8 mouse cellular contexts compared by ENCODE assay signal in genomic region chr12:80681340-80681739, GRCm38 (mm10). TPM values are rescaled to one million over a fixed set of nuclear protein-coding genes. Genes with fewer than 3 reads are reported as not detected.
A peak's percentile ranks its signal among the peaks of the same experiment; 100 is the strongest.
DNase-seq lines count a peak whose midpoint lies in the region; TF ChIP-seq lines count a peak whose summit lies in the region.

No protein-coding gene starts in this region.

- no peak for DNase-seq in gastrocnemius, adult 2 months
- no peak for DNase-seq in gastrocnemius, adult 18-20 months (ENCODE audit: low spot score)
- DNase-seq in testis, postnatal 10 days (ENCODE audit: low spot score) = no peak
- peak; percentile 57 to 60 for DNase-seq in cerebellum, postnatal 14 days
- peak; percentile 25 for DNase-seq in layer of hippocampus, adult 9-11 months
- peak; percentile 59 for DNase-seq in retina, postnatal 1 day
- DNase-seq in gastrocnemius, adult 8-10 months (ENCODE audit: low spot score in 2 of 2) = no peak

- no peak overlapping the region for H3K4me3 ChIP-seq in gastrocnemius, adult 2 months
- no peak overlapping the region for H3K4me3 ChIP-seq in testis, adult 2 months (ENCODE audit: control insufficient read depth, low read depth, low read length)

- H3K4me1 ChIP-seq in testis, adult 2 months (ENCODE audit: control insufficient read depth, insufficient read depth, low read length) = no peaks in the 10 kb centered on the region

- H3K27ac ChIP-seq in gastrocnemius, adult 2 months = 0 out of 2 replicates have a peak overlapping the region, but pooled peaks have one; percentile 46
- H3K27ac ChIP-seq in testis, adult 2 months (ENCODE audit: control insufficient read depth, insufficient read depth, low read depth, low read length) = no peak overlapping the region

- H3K27me3 ChIP-seq in testis, adult 2 months (ENCODE audit: control insufficient read depth, insufficient read depth, low read length) = no peaks in the 10 kb centered on the region

- peak; percentile 62 for TF ChIP-seq CTCF in gastrocnemius, adult 2 months (IDR thresholded peaks at IDR 0.05)
- TF ChIP-seq CTCF in testis, adult 2 months (IDR thresholded peaks at IDR 0.05; ENCODE audit: control insufficient read depth, insufficient read depth, insufficient replicate concordance, low read depth, low read length) = peak; percentile 32; the same call in 1 of the 2 replicates

- no peak for TF ChIP-seq POLR2A in testis, adult 2 months (IDR thresholded peaks at IDR 0.05; ENCODE audit: control insufficient read depth, low read depth, low read length)

- peaks cover 1% of the 10 kb centered on the region; the same call in 1 of the 2 replicates for H3K36me3 ChIP-seq in testis, adult 2 months (ENCODE audit: control insufficient read depth, insufficient read depth, low read length)

- intact Hi-C loops in gastrocnemius, adult 2 months (cut with DNase I) = no loop called here

RNA-seq across cellular contexts. Expression of gene Plekhd1, which starts 11.1 kb away (rescaled TPM):
- under 1 TPM; 0.17 to 0.41 TPM for total RNA-seq in gastrocnemius, adult 2 months (2021)
- under 1 TPM; 0.46 to 0.66 TPM for total RNA-seq in gastrocnemius, adult 18-20 months (2021)
- polyA plus RNA-seq in testis, adult 2 months (2012; rRNA removed) = 6.9 and 7.6 TPM in 2 replicates
- total RNA-seq in gastrocnemius, adult 8-10 months (2022) = 1 to 10 TPM in 1 of 4 experiments, under 1 TPM in 2, not detected in 1; 0.27 to 1.0 (median 0.65) TPM

RNA-seq across cellular contexts. Expression of gene Erh, which starts 37.2 kb away (rescaled TPM):
- 10 to 100 TPM; 14.4 to 17.7 TPM for total RNA-seq in gastrocnemius, adult 2 months (2021)
- total RNA-seq in gastrocnemius, adult 18-20 months (2021) = 10 to 100 TPM; 14.7 to 18.2 TPM
- polyA plus RNA-seq in testis, adult 2 months (2012; rRNA removed) = 73.9 and 101 TPM in 2 replicates
- total RNA-seq in gastrocnemius, adult 8-10 months (2022) = 10 to 100 TPM; 15.8 to 25.7 (median 18.7) TPM

RNA-seq across cellular contexts. Expression of gene Slc39a9, which starts 37.7 kb away (rescaled TPM):
- total RNA-seq in gastrocnemius, adult 2 months (2021) = 10 to 100 TPM in 1 of 2 experiments, 1 to 10 TPM in 1; 7.8 to 11.6 TPM
- total RNA-seq in gastrocnemius, adult 18-20 months (2021) = 1 to 10 TPM; 6.9 to 8.3 TPM
- 10.7 and 12.0 TPM in 2 replicates for polyA plus RNA-seq in testis, adult 2 months (2012; rRNA removed)
- total RNA-seq in gastrocnemius, adult 8-10 months (2022) = 1 to 10 TPM; 5.7 to 9.3 (median 7.8) TPM

Comparison
In these comparisons a context has a peak if more than half of its experiments do, and no peak if none do; other contexts are left out.
1. DNase-seq: peak in cerebellum, postnatal 14 days (2 of 2), layer of hippocampus, adult 9-11 months (single experiment) and retina, postnatal 1 day (single experiment); none in gastrocnemius, adult 2 months (single experiment), gastrocnemius, adult 18-20 months (single experiment), testis, postnatal 10 days (single experiment) and gastrocnemius, adult 8-10 months (0 of 2).